Mouse (Mus musculus) olfactory bulb, adult 2 months (tissue): ENCODE data around the gene Lpin2. TPM values are rescaled to one million over a fixed set of nuclear protein-coding genes. Genes with fewer than 3 reads are reported as not detected.

Experiments used
- H3K27ac ChIP-seq: fragments of 200-500 bp; 2 replicates; pipeline ENCODE4 v1.5.1; 2012; ENCODE audit warnings: low read depth, low read length; ENCODE audit not compliant: insufficient read depth
- H3K4me1 ChIP-seq: fragments of 200-500 bp; 2 replicates; pipeline ENCODE4 v1.6.1; 2012; ENCODE audit warnings: low read length; ENCODE audit not compliant: control insufficient read depth, insufficient read depth
- H3K4me3 ChIP-seq: fragments of 200-500 bp; 2 replicates; pipeline ENCODE4 v1.5.1; 2012; ENCODE audit warnings: mild to moderate bottlenecking, low read depth, low read length, moderate library complexity; ENCODE audit not compliant: insufficient read depth
- CTCF ChIP-seq: fragments of 200-500 bp; IDR thresholded peaks from 2 replicates; pipeline ENCODE4 v1.5.1; 2012; ENCODE audit warnings: low read depth, mild to moderate bottlenecking, low read length, moderate library complexity; ENCODE audit not compliant: insufficient read depth
- POLR2A ChIP-seq: fragments of 200-500 bp; IDR thresholded peaks from 2 replicates; pipeline ENCODE4 v1.6.1; 2012; ENCODE audit warnings: mild to moderate bottlenecking, low read depth, low read length, moderate library complexity; ENCODE audit not compliant: insufficient read depth
- WGBS: fragments of 180-500 bp; shearing (Covaris S2); methylation state at CpG from one replicate; pipeline ENCODE4 v1.1.7; 2018; 5-methylcytosine and 5-hydroxymethylcytosine counted together
- polyA plus RNA-seq: library from polyadenylated mRNA; stranded (reverse); fragments of >200 nt; gene quantifications from 2 replicates; pipeline ENCODE4 v1.2.4, GENCODE M21; 2012; ENCODE audit warnings: low replicate concordance; ENCODE audit not compliant: missing spikeins, insufficient read depth, insufficient read length

The Lpin2 gene
- polyA plus RNA-seq, 1 experiment, result not detected

DNA sequence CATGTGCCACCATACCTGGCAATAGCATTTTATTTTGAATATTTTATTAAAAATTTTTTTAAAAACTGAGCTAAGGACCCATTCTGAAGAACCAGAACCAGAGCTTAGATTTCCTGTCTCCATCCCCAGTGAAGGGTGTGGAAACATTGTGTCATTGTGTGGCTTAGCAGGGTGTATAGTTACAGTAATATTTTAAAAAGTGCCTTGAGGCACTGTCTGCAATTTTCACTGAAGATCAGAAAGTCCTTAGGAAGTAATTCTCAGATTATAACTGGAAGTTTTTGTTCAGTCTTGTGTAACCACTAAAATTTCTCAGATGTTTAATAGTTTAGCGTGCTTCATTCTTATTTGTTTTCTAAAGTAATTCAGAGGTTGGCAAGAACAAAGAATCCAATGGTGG lies 11.1 kb downstream of the Lpin2 start:
- Histone ChIP-seq H3K27ac (no peak overlapping the region), H3K4me1 (peaks cover 6% of the 10 kb centered on the region; the same call in 1 of the 2 replicates), H3K4me3 (no peak overlapping the region)
- no peak for TF ChIP-seq CTCF
- TF ChIP-seq POLR2A, result no peak
- WGBS, result 53% methylated on average over 1 of the region's 1 CpGs

GRCm38 (mm10) chr17:71194906-71195632 lies 12.7 kb downstream of the Lpin2 start:
- 55% methylated on average over 3 of the region's 3 CpGs for WGBS
- no peak overlapping the region for H3K4me3 ChIP-seq
- TF ChIP-seq POLR2A, result no peak
- no peak overlapping the region for H3K27ac ChIP-seq
- peaks cover 6% of the 10 kb centered on the region; the same call in 1 of the 2 replicates for H3K4me1 ChIP-seq

- Histone ChIP-seq H3K4me1 (peaks cover 12% of the 10 kb centered on the region; the same call in 1 of the 2 replicates), H3K4me3 (no peak overlapping the region), H3K27ac (no peak overlapping the region)
- TF ChIP-seq CTCF, result no peak
- TF ChIP-seq POLR2A, result no peak
- 32% methylated on average over 10 of the region's 10 CpGs for WGBS
Measured at GRCm38 (mm10) chr17:71195633-71196391, 13.5 kb downstream of the Lpin2 start.

- no peak overlapping the region for H3K27ac ChIP-seq
- TF ChIP-seq CTCF (no peak), POLR2A (no peak)
- peaks cover 12% of the 10 kb centered on the region; the same call in 1 of the 2 replicates for H3K4me1 ChIP-seq
- H3K4me3 ChIP-seq, result no peak overlapping the region
- WGBS, result 55% methylated on average over 3 of the region's 3 CpGs
Measured at GRCm38 (mm10) chr17:71196415-71196814, 14.1 kb downstream of the Lpin2 start.

- no peak overlapping the region for H3K27ac ChIP-seq
- H3K4me3 ChIP-seq, result no peak overlapping the region
- peaks cover 18% of the 10 kb centered on the region for H3K4me1 ChIP-seq
- TF ChIP-seq POLR2A (no peak), CTCF (no peak)
- 72% methylated on average over 3 of the region's 3 CpGs for WGBS
Measured at GRCm38 (mm10) chr17:71199346-71199745, 17.0 kb downstream of the Lpin2 start.

GRCm38 (mm10) chr17:71202136-71202535 lies 19.8 kb downstream of the Lpin2 start:
- Histone ChIP-seq H3K4me3 (no peak overlapping the region), H3K27ac (no peak overlapping the region), H3K4me1 (peaks cover 18% of the 10 kb centered on the region)
- 93% methylated on average over 4 of the region's 4 CpGs for WGBS
- TF ChIP-seq CTCF (no peak), POLR2A (no peak)

DNA sequence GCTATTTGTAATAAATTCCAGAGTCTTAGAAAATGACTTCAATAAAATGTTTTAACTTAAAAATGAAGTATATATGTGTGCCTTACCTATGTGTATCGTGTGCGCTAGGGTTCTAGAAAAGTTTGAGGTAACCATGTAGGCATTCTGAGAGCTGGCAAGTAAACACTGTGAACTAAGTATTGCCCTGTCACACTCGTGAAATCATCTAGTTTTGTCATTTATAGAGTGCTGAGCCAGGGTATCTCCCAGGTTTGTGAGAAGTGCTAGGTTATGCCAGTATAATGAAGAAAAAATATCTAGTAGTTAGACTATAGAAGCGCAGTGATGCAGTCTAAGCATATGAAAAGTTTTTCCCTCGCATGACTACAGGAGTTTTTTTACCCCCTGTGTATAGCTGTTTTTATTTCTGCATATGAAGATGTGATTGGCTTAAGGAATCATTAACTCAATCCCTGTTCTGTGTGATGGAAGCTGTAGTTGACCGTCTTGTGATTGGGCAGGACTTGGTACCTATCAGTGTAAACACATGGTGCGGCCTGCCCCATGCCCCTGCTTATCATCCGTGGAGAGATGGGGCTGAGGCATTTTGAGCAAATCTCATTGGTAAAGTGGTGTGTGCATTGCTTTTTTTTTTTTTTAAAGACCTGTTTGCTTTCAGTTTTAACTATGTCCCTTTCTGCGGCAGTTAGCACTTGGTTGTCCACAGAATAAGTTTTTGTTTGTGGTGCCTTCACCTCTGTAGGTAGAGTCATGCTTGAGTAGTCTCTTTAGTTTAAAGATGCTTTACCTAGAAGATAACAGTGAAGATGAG lies 21.8 kb downstream of the Lpin2 start:
- Histone ChIP-seq H3K4me1 (peaks cover 20% of the 10 kb centered on the region), H3K4me3 (no peak overlapping the region), H3K27ac (no peak overlapping the region)
- 93% methylated on average over 9 of the region's 9 CpGs for WGBS
- TF ChIP-seq POLR2A (no peak), CTCF (no peak)

- 81% methylated on average over 6 of the region's 6 CpGs for WGBS
Measured at GRCm38 (mm10) chr17:71204809-71205091, 22.4 kb downstream of the Lpin2 start.

GRCm38 (mm10) chr17:71206136-71206893 lies 24.0 kb downstream of the Lpin2 start:
- Histone ChIP-seq H3K4me1 (peaks cover 17% of the 10 kb centered on the region), H3K4me3 (no peak overlapping the region), H3K27ac (peak overlapping the region; percentile 16; the same call in 1 of the 2 replicates)
- 66% methylated on average over 12 of the region's 12 CpGs for WGBS
- no peak for TF ChIP-seq POLR2A
- TF ChIP-seq CTCF, result no peak

More at GRCm38 (mm10) chr17:71204809-71205091, 22.4 kb downstream of the Lpin2 start:
- Histone ChIP-seq H3K4me3 (no peak overlapping the region), H3K4me1 (peaks cover 23% of the 10 kb centered on the region), H3K27ac (no peak overlapping the region)
- no peak for TF ChIP-seq CTCF
- no peak for TF ChIP-seq POLR2A
